Mouse (Mus musculus) heart, postnatal 0 days (tissue): ENCODE results near the gene Trem1. TPM values are rescaled to one million over a fixed set of nuclear protein-coding genes. Genes with fewer than 3 reads are reported as not detected.
A peak's percentile ranks its signal among the peaks of the same experiment; 100 is the strongest.

ENCODE experiments used
- ATAC-seq: fragments of 200-750 bp; cut with Nextera tagmentation; 2 replicates; pipeline ENCODE4 v1.8.0; 2017; ENCODE audit warnings: low read depth, moderate number of reproducible peaks, moderate library complexity; ENCODE audit not compliant: insufficient read depth
- DNase-seq: peaks from one replicate; pipeline ENCODE4 v3.0.0-alpha.2; 2016; ENCODE audit warnings: low spot score
- H3K27ac ChIP-seq: fragments of 300-500 bp; sonication (generic); 2 replicates; pipeline ENCODE4 v1.5.1; 2014; ENCODE audit warnings: low read depth, mild to moderate bottlenecking
- H3K27me3 ChIP-seq: fragments of 300-500 bp; sonication (generic); 2 replicates; pipeline ENCODE4 v1.6.1; 2014; ENCODE audit warnings: low read length, mixed read lengths; ENCODE audit not compliant: control insufficient read depth, insufficient read depth
- H3K36me3 ChIP-seq: fragments of 300-500 bp; sonication (generic); replicated peaks from 2 replicates; pipeline ENCODE4 v1.6.1; 2014; ENCODE audit warnings: low read length, mixed read lengths; ENCODE audit not compliant: control insufficient read depth, insufficient read depth
- H3K4me1 ChIP-seq: fragments of 300-500 bp; sonication (generic); 2 replicates; pipeline ENCODE4 v1.6.1; 2014; ENCODE audit warnings: antibody characterized with exemption; ENCODE audit not compliant: control insufficient read depth, insufficient read depth
- H3K4me2 ChIP-seq: fragments of 300-500 bp; sonication (generic); 2 replicates; pipeline ENCODE4 v1.6.1; 2014; ENCODE audit warnings: low read depth, mild to moderate bottlenecking, low read length, moderate library complexity
- H3K4me3 ChIP-seq: fragments of 300-500 bp; sonication (generic); 2 replicates; pipeline ENCODE4 v1.5.1; 2014; ENCODE audit warnings: low read depth, low read length
- H3K9ac ChIP-seq: fragments of 300-500 bp; sonication (generic); replicated peaks from 2 replicates; pipeline ENCODE4 v1.6.1; 2014; ENCODE audit warnings: low read depth, low read length, mixed read lengths
- H3K9me3 ChIP-seq: fragments of 300-500 bp; sonication (generic); replicated peaks from 2 replicates; pipeline ENCODE4 v1.6.1; 2016; ENCODE audit warnings: low read length; ENCODE audit not compliant: control insufficient read depth
- CTCF ChIP-seq: IDR thresholded peaks from 2 replicates; pipeline ENCODE4 v1.5.1; 2016; ENCODE audit warnings: antibody characterized with exemption, control low read depth, low read depth
- EP300 ChIP-seq: IDR thresholded peaks from 2 replicates; pipeline ENCODE4 v1.6.1; 2016; ENCODE audit warnings: antibody characterized with exemption, low read depth
- WGBS: fragments of 180-500 bp; shearing (Covaris S2); extraction: QIAGEN DNeasy Blood & Tissue Kit; methylation state at CpG from one replicate; pipeline ENCODE4 v1.1.7; 2014; 5-methylcytosine and 5-hydroxymethylcytosine counted together
- polyA plus RNA-seq: library from polyadenylated mRNA; unstranded; fragments of >200 nt; fragmentation: Nextera tagmentation; extraction: Ambion mirVana; gene quantifications from 2 replicates; pipeline ENCODE4 v1.2.1, GENCODE M21; 2015
- total RNA-seq: library from RNA; depleted of rRNA; stranded (reverse); fragments of >200 nt; gene quantifications from 2 replicates; pipeline ENCODE4 v1.2.3, GENCODE M21; 2014; ENCODE audit warnings: low replicate concordance

Trem1 gene
- total and polyA plus RNA-seq, 2 experiments from 2014 or later, result 0.04 to 1.6 TPM

DNA sequence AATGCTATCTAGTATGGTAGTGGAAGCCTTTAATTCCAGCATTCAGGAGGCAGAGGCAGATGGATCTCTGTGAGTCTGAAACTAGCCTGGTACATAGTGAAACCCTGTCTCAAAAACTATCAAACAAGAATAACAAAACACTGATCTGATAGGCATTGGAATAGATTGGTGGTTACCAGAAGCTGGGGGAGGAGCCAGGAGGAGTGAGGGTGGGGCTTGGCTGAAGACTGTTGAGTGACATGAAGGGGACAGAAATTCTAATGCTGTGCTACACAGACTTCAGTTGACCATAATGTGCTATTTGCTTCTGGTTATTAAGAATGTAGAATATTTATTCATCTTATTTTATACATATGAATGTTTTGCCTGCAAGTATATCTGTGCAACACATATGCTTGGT lies 35.7 kb downstream of the Trem1 start:
- H3K27ac ChIP-seq, result no peak overlapping the region
- H3K9ac ChIP-seq, result no peak overlapping the region
- no peak overlapping the region for H3K4me2 ChIP-seq
- H3K9me3 ChIP-seq, result no peaks in the 10 kb centered on the region
- no peak for DNase-seq
- ATAC-seq, result no peak
- TF ChIP-seq EP300 (no peak), CTCF (no peak)
- no peak overlapping the region for H3K4me3 ChIP-seq
- no peaks in the 10 kb centered on the region for H3K4me1 ChIP-seq
- no peaks in the 10 kb centered on the region for H3K27me3 ChIP-seq
- H3K36me3 ChIP-seq, result no peaks in the 10 kb centered on the region

DNA sequence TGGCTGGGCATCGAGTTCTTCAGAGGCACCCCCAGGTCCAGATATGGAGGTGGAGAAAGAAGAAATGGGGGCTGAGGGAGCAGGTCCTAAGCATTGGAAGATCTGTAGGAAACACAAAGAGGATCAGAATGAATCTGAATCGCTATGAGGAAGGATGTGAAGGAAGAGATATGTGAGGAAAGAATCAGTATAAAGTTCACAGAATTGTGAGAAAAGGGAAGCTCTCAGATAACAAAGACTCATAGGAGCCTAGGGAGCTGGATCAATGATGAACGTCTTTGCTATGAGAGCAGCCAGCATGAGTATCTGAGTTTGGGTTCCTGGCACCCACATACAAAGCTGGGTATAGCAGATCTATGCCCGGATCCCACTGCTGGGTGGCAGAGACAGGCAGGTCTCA lies 37.3 kb downstream of the Trem1 start:
- no peaks in the 10 kb centered on the region for H3K27me3 ChIP-seq
- H3K27ac ChIP-seq, result no peak overlapping the region
- 57% methylated on average over 4 of the region's 4 CpGs for WGBS
- H3K36me3 ChIP-seq, result no peaks in the 10 kb centered on the region
- no peak overlapping the region for H3K4me2 ChIP-seq
- H3K4me1 ChIP-seq, result no peaks in the 10 kb centered on the region
- no peak for TF ChIP-seq CTCF
- no peak for TF ChIP-seq EP300
- ATAC-seq, result no peak
- no peaks in the 10 kb centered on the region for H3K9me3 ChIP-seq
- no peak for DNase-seq
- no peak overlapping the region for H3K4me3 ChIP-seq
- no peak overlapping the region for H3K9ac ChIP-seq

DNA sequence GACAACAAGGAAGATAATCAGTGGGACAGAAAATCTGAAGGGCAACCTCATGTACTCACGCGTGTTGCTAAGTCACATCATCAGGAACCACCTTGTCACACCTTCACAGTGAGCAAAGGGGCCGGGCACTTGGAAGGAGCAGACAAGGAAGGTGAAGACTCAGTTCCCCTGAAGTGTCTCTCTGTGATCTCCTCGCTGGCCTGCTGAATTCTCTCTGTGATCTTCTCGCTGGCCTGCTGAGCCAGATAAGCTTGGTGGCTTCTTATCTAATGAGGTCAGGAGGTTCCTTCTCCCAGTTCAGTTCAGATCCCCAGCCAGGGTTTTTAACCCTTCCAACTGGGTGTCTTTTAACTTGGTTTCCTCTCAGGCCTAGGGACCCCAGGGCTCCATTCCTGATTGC lies 39.6 kb downstream of the Trem1 start:
- no peaks in the 10 kb centered on the region for H3K27me3 ChIP-seq
- 31% methylated on average over 5 of the region's 5 CpGs for WGBS
- H3K4me2 ChIP-seq, result no peak overlapping the region
- TF ChIP-seq EP300, result no peak
- no peak for TF ChIP-seq CTCF
- H3K9me3 ChIP-seq, result no peaks in the 10 kb centered on the region
- no peak for ATAC-seq
- H3K27ac ChIP-seq, result no peak overlapping the region
- H3K4me1 ChIP-seq, result no peaks in the 10 kb centered on the region
- no peak overlapping the region for H3K9ac ChIP-seq
- H3K4me3 ChIP-seq, result no peak overlapping the region
- no peak for DNase-seq
- H3K36me3 ChIP-seq, result no peaks in the 10 kb centered on the region

DNA sequence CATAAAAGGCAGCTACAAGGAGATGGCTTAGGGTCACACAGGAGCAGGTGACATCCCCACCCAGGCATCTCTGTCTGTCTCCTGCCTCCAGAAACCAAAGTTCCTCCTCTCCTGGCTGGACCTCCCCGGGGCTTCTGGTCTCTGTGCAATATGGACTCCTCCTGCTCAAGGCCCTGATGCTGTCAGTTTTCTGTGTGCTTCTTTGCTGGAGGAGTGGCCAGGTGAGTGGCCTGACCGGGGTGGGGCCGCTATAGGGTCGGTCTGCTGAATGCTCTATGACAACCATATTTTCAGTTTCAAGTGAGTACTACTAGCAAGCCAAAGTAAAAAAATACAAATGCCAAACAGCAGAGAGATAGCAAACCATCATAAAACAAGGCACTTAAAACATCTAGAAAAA lies 40.0 kb downstream of the Trem1 start:
- Histone ChIP-seq H3K4me2 (no peak overlapping the region), H3K4me1 (no peaks in the 10 kb centered on the region), H3K9me3 (no peaks in the 10 kb centered on the region), H3K27ac (no peak overlapping the region), H3K4me3 (no peak overlapping the region), H3K9ac (no peak overlapping the region), H3K36me3 (no peaks in the 10 kb centered on the region), H3K27me3 (no peaks in the 10 kb centered on the region)
- WGBS, result 88% methylated on average over 4 of the region's 4 CpGs
- DNase-seq (no peak), ATAC-seq (no peak)
- TF ChIP-seq EP300 (no peak), CTCF (no peak)

DNA sequence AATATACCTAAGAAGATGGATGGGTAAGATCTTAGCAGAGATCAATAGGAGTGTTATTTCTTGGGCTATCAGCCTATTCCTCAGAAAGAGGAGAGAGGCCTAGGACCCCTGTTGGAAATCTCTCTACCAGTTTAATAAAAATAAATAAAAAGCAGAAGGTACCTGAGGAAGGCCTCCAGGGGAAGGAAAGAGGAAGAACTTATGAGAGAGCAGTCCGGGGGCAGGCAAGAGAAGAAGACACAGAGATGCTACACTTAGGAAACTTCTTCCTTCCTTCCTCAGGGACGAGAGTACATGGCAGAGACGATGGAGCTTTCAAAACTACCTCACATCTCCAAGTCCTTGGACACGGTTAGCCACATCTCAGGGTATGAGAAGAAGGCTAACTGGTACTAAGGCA lies 41.5 kb downstream of the Trem1 start:
- Histone ChIP-seq H3K9ac (no peak overlapping the region), H3K9me3 (no peaks in the 10 kb centered on the region), H3K27ac (no peak overlapping the region), H3K27me3 (no peaks in the 10 kb centered on the region), H3K4me3 (no peak overlapping the region), H3K4me1 (no peaks in the 10 kb centered on the region), H3K4me2 (no peak overlapping the region), H3K36me3 (no peaks in the 10 kb centered on the region)
- no peak for TF ChIP-seq CTCF
- no peak for TF ChIP-seq EP300
- ATAC-seq (no peak), DNase-seq (no peak)
- WGBS, result 61% methylated on average over 4 of the region's 4 CpGs

DNA sequence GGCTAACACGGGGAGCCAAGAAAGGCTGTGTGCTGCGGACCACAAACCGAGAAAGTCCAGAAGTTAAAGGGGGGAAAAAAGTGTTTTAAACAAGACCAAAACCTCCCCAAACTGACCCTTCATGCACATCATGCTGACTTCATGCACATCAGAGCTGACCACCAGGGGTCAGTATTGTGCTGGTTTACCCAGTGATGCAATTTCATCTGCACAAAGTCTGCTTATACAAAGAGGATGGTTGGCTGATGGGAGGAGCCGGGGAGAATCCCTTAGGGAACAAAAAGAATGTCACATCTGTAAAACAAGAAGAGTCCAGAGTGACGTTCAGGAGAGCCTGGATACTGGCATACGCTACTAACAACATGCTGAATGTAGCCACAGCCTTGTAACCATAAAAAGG lies 42.3 kb downstream of the Trem1 start:
- DNase-seq (peak; percentile 66), ATAC-seq (peak; percentile 55; the same call in 1 of the 2 replicates)
- H3K9me3 ChIP-seq, result no peaks in the 10 kb centered on the region
- H3K4me1 ChIP-seq, result no peaks in the 10 kb centered on the region
- H3K4me2 ChIP-seq, result no peak overlapping the region
- H3K27me3 ChIP-seq, result no peaks in the 10 kb centered on the region
- no peak overlapping the region for H3K9ac ChIP-seq
- TF ChIP-seq EP300 (no peak), CTCF (peak; percentile 87)
- H3K27ac ChIP-seq, result no peak overlapping the region
- H3K4me3 ChIP-seq, result no peak overlapping the region
- WGBS, result 27% methylated on average over 6 of the region's 6 CpGs
- no peaks in the 10 kb centered on the region for H3K36me3 ChIP-seq
